Mouse (Mus musculus) lung, postnatal 0 days (tissue): ENCODE data around the gene Olfr283.

Experiments
- CTCF ChIP-seq: IDR thresholded peaks from 2 replicates; pipeline ENCODE4 v1.5.1; 2016; ENCODE audit warnings: antibody characterized with exemption, mild to moderate bottlenecking
- EP300 ChIP-seq: IDR thresholded peaks from 2 replicates; pipeline ENCODE4 v1.6.1; 2016; ENCODE audit warnings: antibody characterized with exemption, mild to moderate bottlenecking, control low read depth

DNA sequence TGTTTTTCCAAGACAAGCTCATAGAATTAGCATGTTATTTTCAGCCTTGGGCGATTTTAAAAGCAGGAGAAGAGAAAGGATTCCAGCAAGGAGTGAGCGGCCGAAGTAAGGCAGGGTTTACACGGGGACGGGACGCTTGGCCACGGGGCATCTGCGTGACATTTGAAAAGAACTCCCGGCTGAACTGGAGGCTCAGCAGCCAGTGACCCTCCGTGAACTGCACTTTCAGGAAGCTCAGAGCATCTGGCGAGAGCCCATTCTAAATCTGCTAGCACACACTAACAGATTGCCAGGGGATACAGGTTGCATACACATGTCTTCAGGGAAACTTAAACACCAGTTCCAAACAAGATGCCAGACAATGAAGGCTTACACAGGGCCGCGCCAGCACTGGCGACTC is 43.6 kb upstream of the Olfr283 start:
- TF ChIP-seq CTCF (no peak), EP300 (no peak)
